Mouse (Mus musculus) gastrocnemius, adult 18-20 months (tissue): Measurements from ENCODE around the gene Dgcr2. TPM values are rescaled to one million over a fixed set of nuclear protein-coding genes. Genes with fewer than 3 reads are reported as not detected.

Experiments used
- DNase-seq: peaks from one replicate; pipeline ENCODE4 v3.0.0; 2021; ENCODE audit warnings: low spot score
- total RNA-seq, 2 experiments: library from RNA; stranded (reverse); gene quantifications; 2 replicates each; pipeline ENCODE4 v1.2.3; 2021

Gene Dgcr2
- total RNA-seq, 2 experiments from 2014 or later, result 20.3 to 21.4 TPM

DNA sequence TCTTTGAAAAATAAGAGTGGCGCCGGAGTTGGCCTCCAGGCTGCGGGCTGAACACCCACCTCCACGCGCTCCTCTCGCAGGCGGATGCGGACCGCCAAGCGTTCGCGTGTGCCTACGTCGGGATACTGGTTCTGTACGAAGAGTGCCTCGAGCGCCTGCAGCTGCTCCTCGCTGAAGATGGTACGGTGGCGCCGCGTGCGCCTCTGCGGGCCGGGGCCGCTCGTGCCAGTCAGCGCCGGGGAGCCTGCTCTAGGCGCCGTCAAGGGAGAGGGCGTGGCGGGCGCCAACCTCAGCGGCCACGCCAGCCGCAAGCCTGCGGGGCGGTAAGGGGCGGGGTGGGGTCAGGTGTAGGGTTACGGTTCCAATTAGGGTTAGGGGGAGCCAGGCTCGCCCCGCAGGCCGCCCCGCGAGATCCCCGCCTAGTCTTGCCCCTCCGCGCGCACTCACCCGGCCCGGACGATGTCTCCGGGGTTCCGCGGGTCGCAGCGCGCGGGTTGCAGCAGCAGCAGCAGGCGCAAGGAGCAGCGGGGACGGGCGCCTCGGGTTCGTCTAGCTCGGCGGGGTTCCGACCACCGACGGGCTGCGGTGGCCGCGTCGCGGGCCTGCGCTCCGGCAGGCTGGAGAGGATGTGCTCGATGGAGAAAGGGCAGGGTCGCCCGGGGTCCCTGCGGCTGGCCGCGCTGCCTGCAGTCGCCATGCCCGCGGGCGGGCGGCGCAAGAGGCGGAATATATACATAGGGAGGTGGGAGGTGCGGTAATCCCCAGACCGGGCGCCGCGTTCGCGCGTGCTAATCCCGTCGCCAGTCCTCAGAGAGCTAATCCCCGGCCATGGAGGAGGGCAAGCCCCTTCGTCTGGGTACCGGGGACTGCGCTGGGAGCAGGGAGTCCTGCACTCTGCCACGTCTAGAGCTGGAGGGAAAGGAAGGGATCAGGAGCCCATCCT lies 16.2 kb upstream of the Dgcr2 start, which contains the start of gene Gsc2:
Gene Gsc2 (minus strand): TSS at position 753 of the 943 bp plus-strand sequence.
- DNase-seq, result no peak

GRCm38 (mm10) chr16:17911052-17911595 lies 12.8 kb upstream of the Dgcr2 start, which contains the start of gene Ess2:
TSS of gene Ess2 (minus strand) at chr16:17911348.
- DNase-seq, result peak; percentile 93

- no peak for DNase-seq
Measured at GRCm38 (mm10) chr16:17896091-17896490, 2.3 kb downstream of the Dgcr2 start.

GRCm38 (mm10) chr16:17893923-17894322 lies 4.4 kb downstream of the Dgcr2 start, which contains the start of gene Tssk1:
TSS of gene Tssk1 (plus strand) at chr16:17894223.
- no peak for DNase-seq

GRCm38 (mm10) chr16:17892606-17893005 lies 5.8 kb downstream of the Dgcr2 start:
- no peak for DNase-seq

DNA sequence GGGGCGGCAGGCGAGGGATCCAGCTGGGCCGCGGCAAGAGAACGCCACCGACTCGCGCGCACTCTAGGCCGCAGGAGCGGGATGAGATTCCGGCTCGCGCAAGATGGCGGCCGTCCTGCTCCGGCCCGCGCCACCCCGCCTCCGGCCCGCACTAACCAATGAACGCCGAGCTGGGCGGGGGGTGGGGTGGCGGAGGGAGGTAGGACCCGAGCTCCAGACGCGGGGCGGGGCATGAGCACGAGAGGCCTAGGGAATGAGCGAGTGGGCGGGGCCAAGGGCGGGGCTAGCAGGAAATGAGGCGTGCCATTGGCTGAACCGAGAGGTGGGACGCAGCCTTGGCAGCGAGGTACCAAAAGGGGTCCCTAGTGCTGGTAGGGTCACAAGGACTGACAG lies 6.8 kb downstream of the Dgcr2 start, which contains the start of gene Gm20518:
Gene Gm20518 (minus strand): TSS at position 105 of the 393 bp plus-strand sequence.
- peak; percentile 99 for DNase-seq

DNA sequence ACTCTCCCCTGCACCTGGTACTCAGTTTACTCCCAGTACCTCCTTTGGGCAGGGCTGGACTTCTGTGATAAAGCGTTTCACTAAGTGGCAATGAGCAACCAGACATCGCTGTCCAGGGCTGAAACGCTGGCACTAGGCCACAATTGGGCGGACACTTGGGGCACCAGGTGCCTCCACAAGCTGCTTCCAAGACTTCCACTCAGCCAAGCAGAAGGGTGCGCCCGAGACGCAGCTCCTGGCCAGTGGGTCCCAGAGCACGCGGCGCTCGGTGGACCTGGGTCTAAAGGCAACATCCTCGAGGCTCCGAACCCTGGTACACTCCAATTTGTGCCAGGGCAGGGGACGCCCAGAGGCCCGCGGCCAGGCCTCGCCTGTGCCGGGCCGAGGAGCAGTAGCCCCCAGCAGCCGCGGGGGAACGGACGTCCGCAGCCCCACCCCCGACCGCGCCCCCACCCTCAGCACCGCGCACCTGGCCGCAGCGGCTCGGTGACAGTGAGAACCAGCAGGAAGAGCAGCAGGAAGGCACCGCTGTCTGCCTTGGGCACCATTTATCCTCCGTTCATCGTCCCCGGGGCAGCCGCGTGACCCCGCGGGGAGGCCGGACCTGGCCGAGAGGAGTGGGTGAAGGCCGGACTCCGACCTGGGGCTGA lies 7.3 kb downstream of the Dgcr2 start:
- DNase-seq, result peak; percentile 81

DNA sequence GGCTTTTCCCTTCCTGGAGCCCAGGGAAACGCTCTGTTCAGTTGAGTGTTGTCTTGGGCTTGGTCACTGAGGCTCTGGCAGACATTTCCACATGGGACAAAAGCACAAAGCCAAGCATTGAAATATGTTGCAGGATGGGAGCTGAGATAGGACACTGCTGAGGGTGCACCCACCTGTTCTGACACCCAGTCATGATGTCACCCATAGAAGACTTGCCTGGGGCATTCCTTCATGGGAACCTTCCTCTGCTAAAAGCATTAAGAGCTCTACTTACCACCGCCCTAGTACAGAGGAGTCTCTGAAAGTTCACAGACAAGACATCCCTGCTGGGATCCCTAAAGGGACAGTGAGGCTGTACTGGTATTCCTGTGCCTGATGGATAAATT lies 8.0 kb downstream of the Dgcr2 start:
- no peak for DNase-seq

GRCm38 (mm10) chr16:17889689-17890341 lies 8.5 kb downstream of the Dgcr2 start:
- DNase-seq, result no peak

GRCm38 (mm10) chr16:17884116-17884515 lies 14.2 kb downstream of the Dgcr2 start:
- no peak for DNase-seq

DNA sequence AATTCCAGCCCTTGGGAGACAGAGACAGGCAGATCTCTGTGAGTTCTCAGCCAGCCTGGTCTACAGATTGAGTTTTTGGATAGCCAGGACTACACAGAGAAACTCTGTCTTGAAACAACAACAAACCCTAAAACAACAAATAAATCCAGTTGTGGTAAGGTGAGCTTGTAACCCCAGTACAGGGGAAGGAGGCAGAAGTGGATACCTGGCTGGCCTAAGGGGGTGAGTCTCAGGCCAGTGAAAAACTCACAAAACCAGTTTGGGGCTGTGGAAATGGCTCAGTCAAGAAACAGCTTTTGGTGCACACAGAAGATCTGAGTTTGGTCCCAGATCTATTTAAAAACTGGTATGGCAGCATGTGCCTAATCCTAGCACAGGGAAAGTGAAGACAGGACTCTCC lies 16.2 kb downstream of the Dgcr2 start:
- DNase-seq, result no peak

- no peak for DNase-seq
Measured at GRCm38 (mm10) chr16:17879571-17879970, 18.8 kb downstream of the Dgcr2 start.

DNA sequence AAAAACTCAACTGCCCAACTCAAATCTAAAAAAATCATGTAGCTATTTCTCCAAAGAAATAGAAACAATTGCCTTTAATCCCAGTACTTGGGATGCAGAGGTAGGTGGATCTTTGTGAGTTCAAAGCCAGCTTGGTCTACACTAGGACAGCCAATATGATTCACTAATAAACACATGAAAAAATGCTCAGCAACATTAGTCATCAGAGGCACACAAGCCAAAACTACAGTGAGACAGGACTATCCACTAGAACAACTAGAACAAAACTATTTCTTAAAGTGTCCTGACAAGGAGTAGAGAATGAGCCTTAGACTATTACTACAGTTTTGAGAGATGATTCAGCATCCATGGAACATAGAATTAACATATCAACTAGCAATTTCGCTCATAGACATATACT lies 22.3 kb downstream of the Dgcr2 start:
- DNase-seq, result no peak

- peak; percentile 25 for DNase-seq
Measured at GRCm38 (mm10) chr16:17875174-17875573, 23.2 kb downstream of the Dgcr2 start.

GRCm38 (mm10) chr16:17872995-17873394 lies 25.4 kb downstream of the Dgcr2 start:
- DNase-seq, result no peak

GRCm38 (mm10) chr16:17871248-17871647 lies 27.1 kb downstream of the Dgcr2 start:
- no peak for DNase-seq

GRCm38 (mm10) chr16:17865770-17866169 lies 32.6 kb downstream of the Dgcr2 start:
- DNase-seq, result no peak

DNA sequence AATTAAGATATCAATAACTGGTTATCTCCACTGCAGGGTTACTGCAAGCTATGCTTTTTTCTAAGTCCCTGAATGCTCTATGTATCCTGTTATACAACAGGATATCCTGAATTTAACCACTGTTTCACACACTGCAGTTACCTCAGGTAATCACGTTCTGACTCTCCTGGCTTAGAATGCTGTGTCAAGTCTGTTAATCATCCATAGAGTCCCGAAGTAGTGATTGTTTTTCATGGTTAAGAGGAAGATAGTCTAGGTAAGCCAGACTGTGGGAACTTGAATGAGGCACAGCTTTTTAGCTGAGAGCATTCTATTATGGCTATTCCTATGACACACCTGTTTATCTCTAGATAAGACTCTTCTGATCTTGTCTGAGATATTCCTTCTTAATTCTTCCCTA lies 33.1 kb downstream of the Dgcr2 start:
- DNase-seq, result no peak

GRCm38 (mm10) chr16:17858592-17858991 lies 39.8 kb downstream of the Dgcr2 start:
- no peak for DNase-seq

DNA sequence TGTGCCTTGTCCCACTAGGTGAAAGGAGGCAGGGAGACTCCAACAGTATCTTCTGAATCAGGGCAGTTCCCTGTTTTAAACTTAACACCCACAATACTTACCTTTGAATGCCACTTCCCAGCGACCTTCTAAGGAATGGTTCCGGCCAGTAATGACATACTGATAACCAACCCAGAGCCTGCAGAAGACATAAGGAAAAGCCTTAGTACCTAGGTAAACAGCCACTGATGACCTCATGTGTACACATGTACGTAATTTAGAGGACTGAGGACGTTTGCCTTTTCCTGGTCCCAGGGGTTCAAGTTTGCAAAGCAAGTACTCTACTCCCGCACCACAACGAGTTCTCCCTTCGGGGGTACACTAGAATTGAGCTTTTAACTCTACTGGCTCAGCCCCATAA lies 41.2 kb downstream of the Dgcr2 start:
- DNase-seq, result no peak

DNA sequence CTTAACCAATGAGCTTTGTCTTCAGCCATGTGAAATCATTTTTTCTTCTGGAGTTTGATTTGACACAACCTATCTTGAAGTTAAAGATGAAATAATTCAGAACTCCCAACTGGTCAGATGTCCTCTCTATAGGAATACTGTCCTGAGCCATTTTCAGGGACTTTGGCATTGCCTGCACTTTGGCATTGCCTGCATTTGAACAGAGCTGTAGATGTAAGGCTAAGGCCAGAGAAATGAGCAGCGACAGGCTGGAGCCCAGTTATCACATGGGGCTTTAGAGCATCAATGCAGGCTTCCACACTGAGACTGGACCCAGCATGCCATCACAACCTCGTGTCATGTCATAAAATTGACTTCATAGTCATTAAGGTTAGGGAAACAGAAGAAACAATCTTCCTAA lies 45.1 kb downstream of the Dgcr2 start:
- no peak for DNase-seq

DNA sequence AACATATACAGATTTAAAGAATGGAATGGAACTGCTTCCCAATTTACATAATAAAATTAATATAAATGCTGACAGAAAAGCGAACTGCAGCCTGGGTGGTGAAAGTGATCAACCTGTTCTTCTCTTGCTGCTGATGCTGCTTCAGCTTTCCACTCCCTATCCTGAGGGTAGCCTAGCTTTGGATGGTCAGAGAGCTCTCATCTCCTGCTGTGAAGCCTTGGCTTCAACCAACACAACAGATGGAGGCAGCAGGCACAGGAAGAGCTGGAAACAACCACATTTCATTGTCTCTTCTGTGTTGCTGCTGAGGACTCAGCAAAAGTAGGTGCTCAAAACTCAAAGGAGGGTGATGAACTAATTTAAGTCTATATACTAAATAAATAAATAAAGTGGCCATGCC lies 46.5 kb downstream of the Dgcr2 start:
- no peak for DNase-seq
